Mouse (Mus musculus): ENCODE measurements around the gene Tmtc1. TPM values are rescaled to one million over a fixed set of nuclear protein-coding genes. Genes with fewer than 3 reads are reported as not detected.

The Tmtc1 gene
- polyA plus RNA-seq, 1 experiment from 2014 or later, result 2.0 TPM

DNA sequence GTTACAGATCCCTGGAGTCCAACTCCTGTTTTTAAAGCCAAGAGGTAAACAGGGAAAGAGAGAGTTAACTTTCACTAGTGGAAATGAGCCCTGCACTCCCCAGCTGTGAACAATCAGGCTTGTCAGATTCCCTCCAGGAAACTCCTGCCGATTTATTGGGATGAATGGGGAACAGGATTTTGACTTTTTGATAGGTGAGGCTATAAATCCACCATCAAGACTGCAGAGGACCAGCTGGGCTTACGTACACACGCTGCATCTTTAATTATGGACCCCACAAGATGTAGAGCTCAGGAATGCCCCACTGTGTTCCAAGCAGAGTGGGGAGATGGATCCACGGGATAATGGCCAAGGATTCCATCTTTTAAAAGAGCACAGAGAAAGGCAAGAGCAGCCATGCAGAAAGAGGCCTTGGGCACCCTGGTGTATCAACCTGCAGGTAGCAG lies 77.1 kb downstream of the Tmtc1 start:
- H3K27me3 ChIP-seq (replicated peaks), result no peaks in the 10 kb centered on the region
- ATAC-seq (ENCODE audit: extremely low read depth, insufficient number of reproducible peaks, low FRiP score, low TSS enrichment), result no peak
- no peak overlapping the region for H3K4me3 ChIP-seq
- no peak overlapping the region for H3K27ac ChIP-seq (replicated peaks)
- peaks cover 5% of the 10 kb centered on the region; the same call in 1 of the 2 replicates for H3K4me1 ChIP-seq
- peaks cover 3% of the 10 kb centered on the region; the same call in 1 of the 2 replicates for H3K9me3 ChIP-seq
- H3K9ac ChIP-seq, result no peak overlapping the region
- WGBS, result 57% methylated on average over 4 of the region's 4 CpGs
- H3K4me2 ChIP-seq, result no peak overlapping the region
- H3K36me3 ChIP-seq, result no peaks in the 10 kb centered on the region

- Histone ChIP-seq H3K9ac (no peak overlapping the region), H3K27me3 (replicated peaks) (no peaks in the 10 kb centered on the region), H3K27ac (replicated peaks) (no peak overlapping the region), H3K4me3 (no peak overlapping the region), H3K9me3 (peaks cover 3% of the 10 kb centered on the region; the same call in 1 of the 2 replicates), H3K36me3 (no peaks in the 10 kb centered on the region), H3K4me1 (peaks cover 5% of the 10 kb centered on the region; the same call in 1 of the 2 replicates), H3K4me2 (no peak overlapping the region)
- 82% methylated on average over 1 of the region's 1 CpGs for WGBS
- ATAC-seq (ENCODE audit: extremely low read depth, insufficient number of reproducible peaks, low FRiP score, low TSS enrichment), result no peak
Measured at GRCm38 (mm10) chr6:148366629-148367028, 77.6 kb downstream of the Tmtc1 start.

DNA sequence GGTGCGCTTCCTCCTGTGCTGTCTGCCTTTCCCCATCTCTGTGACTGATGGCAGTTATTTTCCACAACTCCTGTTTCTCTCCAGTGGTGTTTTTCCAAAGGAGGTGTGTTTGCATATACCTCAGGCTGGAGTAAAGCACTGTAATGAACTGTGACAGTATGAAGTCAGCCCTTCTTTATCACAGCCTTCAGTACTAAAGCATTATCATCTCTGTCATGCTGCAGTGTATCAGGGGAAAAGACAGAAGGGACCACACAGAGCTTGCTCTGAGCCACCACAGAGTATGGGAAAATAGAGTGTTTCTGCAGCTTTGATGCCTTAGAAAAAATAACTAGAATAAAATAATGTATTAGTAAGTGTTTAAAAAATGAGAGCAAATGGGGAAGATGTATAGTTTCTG lies 81.0 kb downstream of the Tmtc1 start:
- H3K27me3 ChIP-seq (replicated peaks), result no peaks in the 10 kb centered on the region
- no peak; the same call in 1 of the 2 replicates for ATAC-seq (ENCODE audit: extremely low read depth, insufficient number of reproducible peaks, low FRiP score, low TSS enrichment)
- H3K36me3 ChIP-seq, result no peaks in the 10 kb centered on the region
- H3K9ac ChIP-seq, result no peak overlapping the region
- peaks cover 16% of the 10 kb centered on the region for H3K4me1 ChIP-seq
- H3K4me2 ChIP-seq, result no peak overlapping the region
- peaks cover 3% of the 10 kb centered on the region; the same call in 1 of the 2 replicates for H3K9me3 ChIP-seq
- no peak overlapping the region for H3K4me3 ChIP-seq
- 70% methylated on average over 1 of the region's 1 CpGs for WGBS
- H3K27ac ChIP-seq (replicated peaks), result no peak overlapping the region

GRCm38 (mm10) chr6:148362475-148362874 lies 81.7 kb downstream of the Tmtc1 start:
- H3K4me2 ChIP-seq, result no peak overlapping the region
- H3K27me3 ChIP-seq (replicated peaks), result no peaks in the 10 kb centered on the region
- WGBS, result 56% methylated on average over 3 of the region's 3 CpGs
- H3K4me1 ChIP-seq, result peaks cover 16% of the 10 kb centered on the region
- H3K27ac ChIP-seq (replicated peaks), result no peak overlapping the region
- no peak for ATAC-seq (ENCODE audit: extremely low read depth, insufficient number of reproducible peaks, low FRiP score, low TSS enrichment)
- H3K4me3 ChIP-seq, result no peak overlapping the region
- peaks cover 3% of the 10 kb centered on the region; the same call in 1 of the 2 replicates for H3K9me3 ChIP-seq
- no peak overlapping the region for H3K9ac ChIP-seq
- peaks cover 4% of the 10 kb centered on the region for H3K36me3 ChIP-seq

GRCm38 (mm10) chr6:148359348-148359905 lies 84.8 kb downstream of the Tmtc1 start:
- H3K9me3 ChIP-seq, result peaks cover 6% of the 10 kb centered on the region; the same call in 1 of the 2 replicates
- no peak overlapping the region for H3K9ac ChIP-seq
- H3K4me3 ChIP-seq, result no peak overlapping the region
- no peaks in the 10 kb centered on the region for H3K27me3 ChIP-seq (replicated peaks)
- H3K4me2 ChIP-seq, result no peak overlapping the region
- H3K36me3 ChIP-seq, result peaks cover 27% of the 10 kb centered on the region
- H3K4me1 ChIP-seq, result peaks cover 24% of the 10 kb centered on the region
- no peak for ATAC-seq (ENCODE audit: extremely low read depth, insufficient number of reproducible peaks, low FRiP score, low TSS enrichment)
- H3K27ac ChIP-seq (replicated peaks), result no peak overlapping the region
- 81% methylated on average over 7 of the region's 7 CpGs for WGBS

GRCm38 (mm10) chr6:148358580-148359246 lies 85.5 kb downstream of the Tmtc1 start:
- Histone ChIP-seq H3K4me2 (no peak overlapping the region), H3K27me3 (replicated peaks) (no peaks in the 10 kb centered on the region), H3K9ac (no peak overlapping the region), H3K27ac (replicated peaks) (no peak overlapping the region), H3K4me1 (peaks cover 24% of the 10 kb centered on the region), H3K36me3 (peaks cover 27% of the 10 kb centered on the region), H3K9me3 (peaks cover 6% of the 10 kb centered on the region; the same call in 1 of the 2 replicates), H3K4me3 (no peak overlapping the region)
- WGBS, result 73% methylated on average over 8 of the region's 12 CpGs
- no peak for ATAC-seq (ENCODE audit: extremely low read depth, insufficient number of reproducible peaks, low FRiP score, low TSS enrichment)

- no peak for ATAC-seq (ENCODE audit: extremely low read depth, insufficient number of reproducible peaks, low FRiP score, low TSS enrichment)
- Histone ChIP-seq H3K9ac (no peak overlapping the region), H3K4me3 (0 out of 2 replicates have a peak overlapping the region, but pooled peaks have one; percentile 11), H3K4me2 (no peak overlapping the region), H3K36me3 (peaks cover 27% of the 10 kb centered on the region), H3K4me1 (peaks cover 18% of the 10 kb centered on the region), H3K27ac (replicated peaks) (no peak overlapping the region), H3K27me3 (replicated peaks) (no peaks in the 10 kb centered on the region), H3K9me3 (peaks cover 6% of the 10 kb centered on the region; the same call in 1 of the 2 replicates)
Measured at GRCm38 (mm10) chr6:148356141-148356540, 88.0 kb downstream of the Tmtc1 start.

DNA sequence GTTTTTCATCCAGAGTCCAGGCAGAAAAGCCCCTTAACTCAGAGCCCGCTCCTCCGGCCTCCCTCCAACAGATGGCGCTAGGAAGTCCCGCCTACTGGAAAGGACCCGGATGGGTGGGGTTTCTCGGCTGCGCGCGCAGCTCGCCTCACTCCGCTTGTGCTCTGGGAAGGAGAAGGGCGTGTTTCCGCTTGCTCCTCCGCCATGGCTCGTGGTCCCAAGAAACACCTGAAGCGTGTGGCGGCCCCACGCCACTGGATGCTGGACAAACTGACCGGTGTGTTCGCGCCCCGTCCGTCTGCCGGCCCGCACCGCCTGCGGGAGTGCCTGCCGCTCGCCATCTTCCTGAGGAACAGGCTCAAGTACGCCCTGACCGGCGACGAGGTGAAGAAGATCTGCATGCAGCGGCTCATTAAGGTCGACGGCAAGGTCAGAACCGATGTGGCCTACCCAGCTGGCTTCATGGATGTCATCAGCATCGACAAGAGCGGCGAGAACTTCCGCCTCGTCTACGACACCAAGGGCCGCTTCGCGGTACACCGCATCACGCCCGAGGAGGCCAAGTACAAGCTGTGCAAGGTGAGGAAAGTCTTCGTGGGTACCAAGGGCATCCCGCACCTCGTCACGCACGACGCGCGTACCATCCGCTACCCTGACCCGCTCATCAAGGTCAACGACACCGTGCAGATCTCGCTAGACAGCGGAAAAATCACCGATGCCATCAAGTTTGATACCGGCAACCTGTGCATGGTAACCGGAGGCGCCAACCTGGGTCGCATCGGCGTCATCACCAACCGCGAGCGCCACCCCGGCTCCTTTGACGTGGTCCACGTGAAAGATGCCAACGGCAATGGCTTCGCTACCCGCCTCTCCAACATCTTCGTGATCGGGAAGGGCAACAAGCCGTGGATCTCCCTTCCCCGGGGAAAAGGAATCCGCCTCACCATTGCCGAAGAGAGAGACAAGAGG lies 89.4 kb downstream of the Tmtc1 start:
- H3K9me3 ChIP-seq, result peaks cover 6% of the 10 kb centered on the region; the same call in 1 of the 2 replicates
- H3K36me3 ChIP-seq, result peaks cover 27% of the 10 kb centered on the region
- H3K4me2 ChIP-seq, result peak overlapping the region; percentile 76
- peak; percentile 61; the same call in 1 of the 2 replicates for ATAC-seq (ENCODE audit: extremely low read depth, insufficient number of reproducible peaks, low FRiP score, low TSS enrichment)
- no peak overlapping the region for H3K27ac ChIP-seq (replicated peaks)
- peak overlapping the region; percentile 83 for H3K9ac ChIP-seq
- H3K4me1 ChIP-seq, result peaks cover 8% of the 10 kb centered on the region; the same call in 1 of the 2 replicates
- WGBS, result 24% methylated on average over 85 of the region's 85 CpGs
- no peaks in the 10 kb centered on the region for H3K27me3 ChIP-seq (replicated peaks)
- peak overlapping the region; percentile 64 for H3K4me3 ChIP-seq

DNA sequence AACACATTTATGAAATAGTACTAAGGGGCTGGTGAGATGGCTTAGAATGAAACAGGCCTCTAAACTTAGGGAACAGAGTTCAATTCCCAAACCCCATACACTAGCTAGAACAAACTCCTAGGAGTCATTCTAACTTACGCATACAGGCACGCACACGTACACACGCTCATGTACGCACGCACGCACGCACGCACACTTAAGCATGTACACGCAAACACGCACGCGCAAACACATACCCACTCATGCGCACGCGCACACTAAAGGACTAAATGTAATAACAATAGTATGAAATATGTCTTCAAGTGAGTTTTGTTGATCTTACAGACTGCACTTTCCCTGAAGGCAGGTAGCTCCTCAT lies 90.1 kb downstream of the Tmtc1 start:
- 70% methylated on average over 16 of the region's 16 CpGs for WGBS

GRCm38 (mm10) chr6:148345001-148345400 lies 99.2 kb downstream of the Tmtc1 start:
- ATAC-seq (ENCODE audit: extremely low read depth, insufficient number of reproducible peaks, low FRiP score, low TSS enrichment), result no peak
- WGBS, result 76% methylated on average over 3 of the region's 3 CpGs
- no peaks in the 10 kb centered on the region for H3K27me3 ChIP-seq (replicated peaks)
- H3K9me3 ChIP-seq, result no peaks in the 10 kb centered on the region
- no peak overlapping the region for H3K4me2 ChIP-seq
- no peak overlapping the region for H3K27ac ChIP-seq (replicated peaks)
- no peak overlapping the region for H3K4me3 ChIP-seq
- H3K36me3 ChIP-seq, result no peaks in the 10 kb centered on the region
- no peaks in the 10 kb centered on the region for H3K4me1 ChIP-seq
- H3K9ac ChIP-seq, result no peak overlapping the region

More for the DNA sequence above, 90.1 kb downstream of the Tmtc1 start:
- Histone ChIP-seq H3K9me3 (peaks cover 6% of the 10 kb centered on the region; the same call in 1 of the 2 replicates), H3K4me3 (peak overlapping the region; percentile 64), H3K4me2 (peak overlapping the region; percentile 76), H3K27me3 (replicated peaks) (no peaks in the 10 kb centered on the region), H3K4me1 (peaks cover 8% of the 10 kb centered on the region; the same call in 1 of the 2 replicates), H3K9ac (no peak overlapping the region), H3K27ac (replicated peaks) (no peak overlapping the region), H3K36me3 (peaks cover 27% of the 10 kb centered on the region)
- ATAC-seq (ENCODE audit: extremely low read depth, insufficient number of reproducible peaks, low FRiP score, low TSS enrichment), result no peak; the same call in 1 of the 2 replicates

GRCm38 (mm10) chr6:148342191-148342590 lies 102.0 kb downstream of the Tmtc1 start:
- no peak for ATAC-seq (ENCODE audit: extremely low read depth, insufficient number of reproducible peaks, low FRiP score, low TSS enrichment)
- Histone ChIP-seq H3K36me3 (no peaks in the 10 kb centered on the region), H3K4me1 (no peaks in the 10 kb centered on the region), H3K9ac (no peak overlapping the region), H3K9me3 (no peaks in the 10 kb centered on the region), H3K4me3 (no peak overlapping the region), H3K27me3 (replicated peaks) (no peaks in the 10 kb centered on the region), H3K4me2 (no peak overlapping the region), H3K27ac (replicated peaks) (no peak overlapping the region)
- 83% methylated on average over 2 of the region's 2 CpGs for WGBS
